Mouse (Mus musculus): ENCODE data around the gene Polr1c.

Gene Polr1c

DNA sequence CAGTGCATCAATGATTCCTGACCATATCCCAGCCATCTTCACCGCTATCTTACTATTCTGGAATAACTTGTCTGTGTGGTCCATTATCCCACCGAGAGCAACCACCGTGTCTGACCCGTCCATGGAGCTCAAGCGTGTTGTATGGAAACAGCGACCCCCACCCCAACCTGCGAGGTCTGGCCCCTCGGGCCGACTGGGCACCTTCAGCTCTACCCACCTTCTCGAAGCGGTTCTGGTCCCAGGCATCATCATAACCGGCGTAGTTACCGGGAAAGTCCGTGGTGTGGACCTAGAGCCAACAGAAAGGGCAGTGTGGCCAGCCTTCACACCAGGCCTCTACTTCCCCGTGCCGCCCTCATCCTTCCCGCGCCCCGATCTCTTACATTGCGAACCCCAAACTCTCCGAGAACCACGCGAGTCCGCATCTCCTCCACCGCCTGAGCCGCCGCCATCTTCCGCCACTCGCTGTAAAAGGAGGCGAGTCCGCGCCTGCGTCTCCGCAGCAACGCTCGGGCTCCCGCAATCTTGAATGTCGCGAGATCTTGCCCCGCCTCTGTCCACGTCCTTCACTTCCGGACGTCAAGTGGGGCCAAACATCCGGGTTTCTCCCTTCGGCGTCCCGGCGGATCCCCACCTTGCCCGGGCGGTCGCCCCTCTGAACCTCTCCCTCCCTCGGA lies at the start of gene Polr1c, which contains the start of gene Yipf3:
TSS of gene Polr1c (minus strand) at position 543 of the 677 bp plus-strand sequence.
TSS of gene Yipf3 (plus strand) at position 569 of the 677 bp plus-strand sequence.
- peak; percentile 85 for DNase-seq (ENCODE audit: low read depth, low spot score)

DNA sequence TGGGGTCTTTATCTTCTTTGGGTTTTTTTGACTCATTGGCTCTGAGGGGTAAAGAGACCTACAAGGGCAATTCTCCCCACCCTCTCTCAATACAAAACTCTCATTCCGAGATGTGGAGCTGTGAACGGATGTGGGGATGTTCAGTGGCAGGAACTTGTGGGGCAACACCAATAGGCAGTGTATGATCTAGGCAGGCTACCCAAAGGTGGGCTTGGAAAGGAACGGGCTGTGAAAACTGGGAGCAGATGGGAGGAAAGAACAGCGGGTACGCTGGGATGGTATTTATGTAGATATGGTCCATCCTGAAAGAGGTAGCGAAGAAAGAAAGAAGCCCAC lies 49.1 kb upstream of the Polr1c start:
- no peak for DNase-seq (ENCODE audit: low read depth, low spot score)

DNA sequence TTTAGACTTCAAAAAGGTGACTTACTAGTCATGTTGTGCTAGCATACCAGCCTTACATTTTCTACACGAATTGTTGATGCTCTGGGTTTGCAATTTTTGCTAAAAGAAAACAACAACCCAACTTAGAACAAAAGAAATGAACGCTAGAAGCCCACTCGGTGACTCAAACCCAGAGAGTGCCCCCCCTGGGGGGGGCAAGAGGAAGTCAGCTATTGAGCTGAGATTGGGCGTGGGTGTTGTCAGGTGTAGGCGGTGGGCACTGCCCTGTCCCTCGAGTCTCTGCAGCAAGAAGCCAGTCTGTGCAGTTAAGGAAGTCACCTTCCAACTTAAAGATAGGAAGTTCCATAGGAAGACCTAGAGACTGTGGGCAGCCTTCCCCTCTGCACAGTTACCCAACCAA lies 48.7 kb upstream of the Polr1c start:
- no peak for DNase-seq (ENCODE audit: low read depth, low spot score)

DNA sequence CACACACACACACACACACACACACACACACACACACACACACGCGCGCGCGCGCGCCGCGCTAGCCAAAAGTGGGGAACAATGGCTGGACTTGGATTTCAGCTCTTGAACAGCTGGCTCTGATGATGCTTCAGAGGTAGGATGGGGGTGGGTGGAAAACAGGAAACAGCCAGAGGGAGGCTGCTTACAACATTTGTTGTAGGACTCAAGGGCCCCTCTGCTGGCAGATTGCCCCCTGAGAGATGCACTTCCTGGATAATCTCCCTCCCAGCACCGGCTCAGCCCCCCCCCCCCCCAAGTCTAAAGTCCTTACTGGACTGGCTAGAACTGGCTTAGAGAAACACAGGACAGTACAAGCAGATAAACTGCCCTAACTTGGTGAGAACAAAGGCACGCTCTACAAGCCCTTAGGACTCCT lies 39.8 kb upstream of the Polr1c start:
- no peak for DNase-seq (ENCODE audit: low read depth, low spot score)

DNA sequence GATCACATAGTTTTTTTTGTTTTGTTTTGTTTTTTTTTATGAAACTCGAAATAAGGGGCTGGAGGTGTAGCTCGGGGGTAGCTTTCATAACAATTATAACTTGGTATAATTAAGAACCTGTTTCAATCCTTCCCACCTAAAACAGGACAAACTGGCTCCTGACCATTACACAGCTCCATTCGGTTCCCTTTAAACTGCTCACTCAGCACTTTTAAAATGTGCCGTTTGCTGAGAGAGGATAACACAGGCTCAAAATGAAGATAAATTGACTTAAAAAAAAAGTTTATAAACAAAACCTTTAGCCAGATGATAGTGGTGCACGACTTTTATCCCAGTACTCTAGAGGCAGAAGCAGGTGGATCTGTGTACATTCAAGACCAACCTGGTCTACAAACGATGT lies 37.6 kb upstream of the Polr1c start:
- DNase-seq (ENCODE audit: low read depth, low spot score) = no peak

DNA sequence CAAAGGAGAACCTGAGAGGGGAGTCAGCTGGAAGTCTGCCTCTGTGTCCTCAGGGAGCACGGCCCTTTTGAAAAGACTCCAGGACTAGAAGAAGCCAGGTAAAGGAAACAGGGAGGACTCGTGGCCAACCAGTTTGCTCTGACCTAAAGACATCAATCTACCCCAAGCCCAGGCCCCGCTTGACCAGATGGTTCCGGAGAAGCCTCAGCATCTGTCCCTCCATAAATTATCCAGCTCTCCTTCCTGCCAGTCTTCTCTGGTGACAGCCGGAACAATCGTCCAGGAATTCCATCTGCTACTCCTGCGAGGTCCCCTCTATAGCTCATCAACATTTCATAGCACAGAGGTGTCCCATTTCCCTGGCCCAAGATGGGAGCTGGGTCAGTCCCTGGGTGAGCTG lies 36.8 kb upstream of the Polr1c start:
- DNase-seq (ENCODE audit: low read depth, low spot score) = no peak

DNA sequence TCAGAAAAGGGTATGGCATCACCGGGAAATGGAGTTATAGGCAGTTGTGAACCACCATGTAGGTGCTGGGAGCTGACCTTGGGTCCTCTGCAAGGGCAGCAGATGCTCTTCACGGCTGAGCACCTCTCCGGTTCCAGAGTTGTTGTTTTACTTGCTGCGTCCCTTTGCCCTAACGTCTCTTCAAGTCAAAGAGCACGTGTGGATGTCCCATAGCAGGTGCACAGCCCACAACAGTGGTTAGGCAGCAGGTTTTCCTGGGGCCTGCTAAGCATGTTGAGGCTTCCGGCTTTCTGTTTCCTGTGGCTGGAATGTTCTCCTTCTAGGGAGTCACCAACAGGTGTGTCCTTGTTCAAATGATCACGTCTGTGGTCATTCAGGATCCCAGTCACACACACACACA lies 36.1 kb upstream of the Polr1c start:
- DNase-seq (ENCODE audit: low read depth, low spot score) = no peak

DNA sequence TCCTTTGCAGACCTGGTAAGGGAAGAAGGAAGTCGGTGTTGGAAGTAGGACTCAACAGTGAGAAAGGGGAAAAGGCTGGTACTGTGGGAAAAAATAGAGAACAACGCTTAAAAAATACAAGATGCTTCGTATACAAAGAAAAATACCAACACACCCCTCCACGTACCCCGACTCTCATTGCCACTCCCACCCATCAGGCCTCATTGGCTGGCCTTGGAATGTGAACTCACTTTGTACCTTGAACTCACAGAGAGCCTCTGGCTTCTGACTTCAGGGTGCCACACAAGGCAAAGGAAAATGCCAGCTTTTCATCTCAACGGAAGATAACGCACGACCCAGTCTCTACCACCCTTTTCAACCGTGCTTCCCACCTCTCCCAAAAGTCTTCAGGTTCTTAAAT lies 35.3 kb upstream of the Polr1c start:
- no peak for DNase-seq (ENCODE audit: low read depth, low spot score)

DNA sequence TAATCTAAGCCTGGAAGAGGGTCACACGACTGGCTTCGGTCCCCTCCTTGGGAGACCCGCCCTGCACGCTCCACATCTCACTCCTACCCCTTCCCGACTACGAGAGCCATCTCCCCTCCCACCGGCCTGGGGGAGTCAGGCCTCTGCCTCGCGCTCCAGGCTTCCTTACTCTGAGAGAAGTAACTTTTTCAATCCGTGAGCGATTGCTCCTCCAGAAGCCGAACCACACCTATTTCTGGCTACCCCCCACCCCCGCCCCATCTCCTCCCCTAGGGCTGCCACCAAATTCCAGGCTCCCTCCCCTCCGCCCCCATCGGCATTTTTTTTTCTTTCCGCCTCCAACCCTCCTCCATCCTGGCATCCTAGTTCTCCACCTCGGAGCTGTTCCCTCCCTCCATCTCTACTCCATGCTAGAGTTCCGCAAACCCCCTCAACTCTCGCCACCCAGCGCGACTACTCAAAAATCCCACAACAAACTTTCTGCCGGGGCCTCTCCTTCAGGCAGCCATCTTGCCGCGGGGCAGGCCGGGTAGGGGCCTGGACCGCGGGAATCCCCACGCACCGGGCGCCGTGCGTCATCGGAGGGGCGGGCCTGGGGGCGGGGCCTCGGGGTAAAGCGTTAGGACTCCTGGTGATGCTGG lies 34.7 kb upstream of the Polr1c start, which contains the start of gene Tjap1:
TSS of gene Tjap1 (minus strand) at position 544 of the 641 bp plus-strand sequence.
- peak; percentile 75 for DNase-seq (ENCODE audit: low read depth, low spot score)

DNA sequence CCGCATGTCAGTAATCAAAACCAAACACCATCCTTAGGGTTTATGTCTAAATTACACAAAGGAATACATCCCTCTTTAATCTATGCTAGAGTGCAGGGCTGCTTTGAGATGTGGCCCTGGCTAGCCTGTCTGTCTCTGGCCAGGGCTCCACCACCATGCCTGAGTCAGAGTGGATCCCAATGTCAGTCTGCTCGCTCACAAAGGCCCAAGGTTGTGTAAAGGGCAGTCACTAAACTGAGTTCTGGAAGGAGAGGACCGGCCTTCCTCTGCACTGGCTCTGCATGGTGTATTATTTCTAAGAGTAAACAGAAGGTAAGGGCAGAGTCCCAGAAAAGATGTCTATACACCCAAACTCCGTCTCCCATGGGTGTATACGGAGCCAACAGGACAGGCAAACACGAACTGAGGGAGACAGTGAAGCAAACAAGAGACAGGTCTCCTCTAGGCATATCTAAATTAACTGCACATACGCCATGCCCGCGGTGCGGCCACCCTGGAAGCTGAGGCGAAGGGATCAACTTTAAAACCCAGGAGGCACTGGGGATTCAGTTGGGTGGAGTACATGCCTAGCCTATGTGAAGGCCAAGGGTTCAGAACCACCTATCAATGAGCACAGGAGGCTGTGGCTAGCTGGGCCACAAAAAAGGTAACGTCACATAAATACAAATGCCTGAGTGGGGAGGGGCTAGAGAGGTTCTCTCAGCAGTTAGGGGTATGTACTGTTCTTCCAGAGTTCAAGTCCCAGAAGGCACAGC lies 30.3 kb upstream of the Polr1c start:
- no peak for DNase-seq (ENCODE audit: low read depth, low spot score)

DNA sequence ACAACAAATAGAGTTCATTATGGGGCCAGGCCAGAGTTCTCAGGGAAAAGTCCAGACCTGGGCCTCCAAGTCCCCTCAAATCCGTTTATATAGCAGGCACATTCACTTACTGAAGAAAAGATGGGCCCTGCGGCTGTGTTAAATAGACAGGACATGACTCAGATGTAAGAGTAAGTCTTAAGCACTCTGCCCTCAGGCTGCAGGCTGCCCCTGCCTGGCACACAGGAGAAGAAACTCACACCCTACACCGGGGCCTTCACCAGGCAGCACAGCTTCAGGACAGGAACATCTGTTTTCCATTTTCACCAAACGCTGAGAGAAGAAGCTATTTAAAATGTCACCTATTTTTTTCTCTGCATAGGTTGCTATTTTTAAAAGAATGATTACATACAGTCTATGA lies 29.7 kb upstream of the Polr1c start:
- DNase-seq (ENCODE audit: low read depth, low spot score) = no peak

DNA sequence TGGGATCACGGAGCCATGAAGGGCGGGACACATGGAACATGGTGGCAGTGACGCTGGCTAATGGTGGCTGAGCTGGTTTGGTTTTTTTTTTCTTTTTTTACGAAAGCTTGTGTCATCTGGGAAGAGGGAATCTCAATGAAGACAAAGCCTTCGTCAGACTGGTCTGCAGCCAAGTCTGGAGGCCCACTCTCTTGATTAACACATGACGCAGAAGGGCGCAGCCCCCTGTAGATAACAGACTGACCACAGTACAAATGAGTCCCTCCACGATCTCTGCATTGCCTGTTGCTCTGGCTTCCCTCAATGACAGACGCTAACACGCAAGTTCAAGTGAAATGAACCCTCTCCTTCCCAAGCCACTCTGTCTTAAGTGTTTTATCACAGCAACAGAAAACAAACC lies 27.7 kb upstream of the Polr1c start:
- DNase-seq (ENCODE audit: low read depth, low spot score) = no peak

DNA sequence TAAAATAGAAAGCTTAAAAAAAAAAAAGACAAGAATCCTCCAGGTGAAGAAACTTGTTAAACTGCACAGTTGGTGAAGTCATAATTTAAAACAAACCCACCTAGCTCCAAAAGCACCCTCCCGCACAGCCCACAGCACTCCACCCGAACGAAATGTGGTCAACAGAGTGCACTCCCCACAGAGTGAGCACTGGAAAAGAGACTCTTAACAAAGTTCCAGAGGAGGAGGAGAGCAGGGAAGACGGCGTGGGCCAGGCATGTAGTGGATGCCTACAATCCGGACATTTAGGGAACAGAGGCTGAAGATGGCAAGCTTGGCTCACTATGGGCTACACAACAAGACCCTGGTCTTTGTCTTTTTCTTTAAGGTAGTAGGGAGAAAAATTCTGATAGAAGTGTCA lies 27.2 kb upstream of the Polr1c start:
- DNase-seq (ENCODE audit: low read depth, low spot score) = no peak

DNA sequence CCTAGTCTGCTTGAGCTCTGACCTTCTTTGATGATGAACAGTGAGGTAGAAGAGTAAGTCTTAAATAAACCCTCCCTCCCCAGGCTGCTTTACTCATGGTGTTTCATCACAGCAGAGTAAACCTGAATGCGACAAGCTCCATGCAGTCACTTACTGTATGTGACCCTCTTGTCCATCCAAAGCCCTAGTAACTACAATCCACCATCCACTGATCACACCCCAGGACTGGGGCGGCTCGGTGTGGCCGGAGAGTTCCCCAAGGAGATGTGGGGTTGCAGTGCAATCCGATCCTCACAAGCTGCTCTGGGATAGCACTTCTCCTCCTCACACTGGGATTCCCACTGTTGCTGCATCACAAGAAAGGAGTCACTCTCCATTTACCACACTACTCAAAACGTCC lies 26.6 kb upstream of the Polr1c start:
- DNase-seq (ENCODE audit: low read depth, low spot score) = no peak

DNA sequence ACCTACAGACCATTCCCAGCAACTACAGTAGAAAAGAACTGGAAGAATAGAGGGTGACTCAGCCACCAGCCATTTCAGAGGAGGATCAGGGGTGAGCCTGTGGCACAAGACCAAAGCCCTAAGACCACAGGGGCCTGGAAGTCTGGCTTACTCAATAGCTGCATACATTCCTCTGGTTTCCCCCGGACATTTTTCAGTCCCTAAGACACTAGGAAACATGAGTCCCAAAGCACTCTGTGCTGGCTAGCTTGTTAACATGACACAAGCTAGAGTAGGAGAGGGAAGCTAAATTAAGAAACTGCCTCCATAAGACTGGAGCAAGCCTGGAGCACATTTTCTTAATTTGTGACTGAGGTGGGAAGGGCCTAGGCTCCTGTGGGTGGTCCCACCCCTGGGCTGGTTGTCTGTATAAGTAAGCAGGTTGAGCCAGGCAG lies 26.0 kb upstream of the Polr1c start:
- DNase-seq (ENCODE audit: low read depth, low spot score) = no peak

DNA sequence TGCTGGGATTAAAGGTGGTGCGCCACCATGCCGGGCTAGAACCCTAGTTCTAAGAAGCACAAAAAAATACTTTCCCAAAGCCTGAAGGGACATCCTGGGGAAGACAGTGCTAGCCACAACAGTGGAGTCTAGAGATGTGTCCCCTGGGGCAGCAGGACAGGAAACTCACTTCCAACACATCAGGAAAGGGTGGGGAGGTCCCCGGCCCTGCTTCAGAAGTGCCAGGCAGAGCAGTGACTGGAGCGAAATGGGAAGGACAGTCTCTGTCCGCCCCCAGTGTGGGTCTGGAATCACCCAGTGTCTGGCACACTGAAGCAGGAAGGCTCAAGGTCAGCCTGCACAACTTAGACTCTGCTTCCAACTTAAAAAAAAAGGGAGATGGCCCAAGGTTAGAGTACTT lies 24.8 kb upstream of the Polr1c start:
- DNase-seq (ENCODE audit: low read depth, low spot score) = no peak

DNA sequence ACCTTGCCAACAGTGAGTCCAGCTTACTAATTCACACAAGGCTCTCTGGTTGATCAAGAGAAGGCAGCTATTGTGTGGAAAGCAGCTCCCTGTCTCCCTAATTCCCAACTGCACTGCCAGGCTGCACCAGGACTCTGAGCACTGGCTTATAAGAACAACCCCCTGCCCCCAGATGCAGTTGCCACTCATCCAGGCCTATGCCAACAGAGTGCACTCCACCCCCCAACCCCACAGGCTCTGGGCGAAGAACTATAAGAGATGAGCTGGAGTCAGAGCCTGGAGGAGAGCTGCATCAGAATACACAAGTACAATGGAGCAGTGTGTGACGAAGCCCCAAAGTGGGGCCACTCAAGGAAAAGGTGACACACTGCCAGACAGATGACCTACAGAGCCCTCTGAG lies 24.2 kb upstream of the Polr1c start:
- no peak for DNase-seq (ENCODE audit: low read depth, low spot score)

DNA sequence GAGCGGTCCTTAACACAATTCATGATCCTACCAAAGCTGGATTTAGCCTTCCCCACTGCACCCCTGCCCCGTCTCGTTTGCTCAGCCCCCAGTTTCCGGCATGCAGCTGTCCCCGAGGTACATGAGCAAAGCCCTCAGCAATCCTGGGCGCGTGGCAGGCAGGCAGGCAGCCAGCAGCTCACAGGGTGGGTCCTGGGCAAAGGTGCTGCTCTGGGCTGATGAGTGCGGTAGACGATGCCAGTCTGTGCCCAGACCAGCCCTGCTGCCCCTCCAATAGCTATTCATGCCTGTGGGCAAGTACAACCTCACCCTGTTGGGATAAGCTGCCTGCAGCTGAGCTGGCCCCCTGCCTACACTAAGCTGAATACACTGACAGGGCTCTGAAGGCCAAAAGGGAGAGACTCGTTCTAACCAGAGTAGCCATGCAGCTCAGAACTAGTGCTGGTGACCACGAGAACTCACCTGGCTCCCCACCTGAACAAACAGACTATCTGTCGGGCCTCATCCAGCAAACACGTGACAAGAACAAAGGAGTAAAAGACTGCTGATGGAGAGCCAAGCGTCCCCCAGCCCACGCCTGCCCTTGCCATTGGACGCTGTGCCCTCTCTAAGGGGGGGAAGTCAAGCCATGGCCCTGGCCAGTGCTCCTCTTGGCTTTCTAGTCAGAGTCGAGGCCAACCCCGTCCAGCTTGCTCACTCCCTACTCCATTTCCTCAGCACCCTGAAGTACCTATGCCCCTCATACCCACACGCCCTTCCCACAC lies 22.1 kb upstream of the Polr1c start:
- DNase-seq (ENCODE audit: low read depth, low spot score) = no peak

DNA sequence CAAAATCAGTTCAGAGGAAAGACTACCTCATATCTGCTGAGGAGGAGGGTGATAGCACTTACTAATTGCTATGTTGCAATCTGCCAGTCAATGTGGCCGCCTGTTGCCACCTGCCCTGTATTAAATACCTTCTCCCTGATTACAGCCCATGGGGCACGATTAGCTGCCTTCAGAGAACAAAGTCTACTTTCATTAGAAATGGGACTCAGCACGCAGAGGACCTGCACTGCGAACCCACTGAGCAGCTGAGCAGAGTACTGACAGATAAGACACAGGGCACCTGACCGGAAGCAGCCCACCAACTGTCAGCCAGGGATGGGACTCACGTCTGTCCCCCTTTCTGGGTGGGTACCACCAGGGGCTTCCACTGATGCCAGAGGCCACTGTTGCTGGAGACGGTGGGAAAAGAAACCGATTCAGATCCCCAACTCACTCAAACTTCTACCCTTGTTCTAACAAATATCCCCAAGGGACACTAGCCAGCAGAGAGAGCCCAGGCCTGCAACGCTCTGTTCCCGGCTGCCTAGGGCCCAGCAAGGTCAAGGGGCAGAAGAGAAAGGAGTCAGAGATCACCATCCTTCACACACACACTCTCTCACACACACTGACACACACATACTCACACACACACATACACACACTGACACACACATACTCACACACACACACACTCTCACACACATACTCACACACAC lies 20.3 kb upstream of the Polr1c start:
- DNase-seq (ENCODE audit: low read depth, low spot score) = no peak

DNA sequence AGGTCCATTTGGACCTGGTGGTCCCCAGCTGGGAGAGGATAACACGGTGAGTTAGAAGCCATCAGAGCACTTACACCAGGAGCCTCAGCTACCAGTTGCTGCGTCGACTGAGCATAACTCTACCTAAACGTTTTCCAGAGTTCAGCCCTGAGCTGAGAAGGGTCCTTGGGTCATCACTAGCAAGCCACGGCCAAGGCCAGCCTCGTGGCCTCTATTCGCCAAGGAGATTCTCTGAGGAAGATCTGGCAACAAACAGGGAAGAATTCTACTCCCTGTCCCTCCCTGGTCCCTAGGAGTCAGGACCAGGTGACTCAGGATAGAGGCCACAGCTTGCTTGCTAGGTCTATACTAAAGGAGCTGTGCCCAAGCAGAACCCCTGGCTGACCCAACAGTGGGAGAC lies 19.7 kb upstream of the Polr1c start:
- no peak for DNase-seq (ENCODE audit: low read depth, low spot score)

DNA sequence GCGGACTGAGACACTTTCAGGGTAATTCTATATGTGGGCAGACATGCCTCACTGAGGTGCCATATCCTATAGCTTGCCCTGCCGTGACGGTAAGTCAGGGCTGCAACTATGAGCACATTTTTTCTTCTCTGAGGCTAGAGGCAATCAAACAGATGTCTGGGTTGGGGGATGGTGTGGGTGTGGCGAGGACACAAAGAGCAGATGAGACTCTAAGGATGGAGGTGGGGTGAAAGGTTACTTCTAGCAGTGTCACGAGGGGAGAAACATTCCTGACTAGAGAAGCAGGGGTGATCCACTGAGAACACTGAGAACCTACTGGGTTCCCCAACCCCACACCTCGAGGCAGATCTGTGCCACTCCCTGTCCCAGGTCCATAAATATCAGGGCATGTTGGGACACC lies 19.1 kb upstream of the Polr1c start:
- DNase-seq (ENCODE audit: low read depth, low spot score) = no peak
